8 mouse cellular contexts compared by ENCODE assay signal in genomic region chr11:106202123-106202465, GRCm38 (mm10). TPM values are rescaled to one million over a fixed set of nuclear protein-coding genes. Genes with fewer than 3 reads are reported as not detected.
DNase-seq lines count a peak whose midpoint lies in the region; ATAC-seq and TF ChIP-seq lines count a peak whose summit lies in the region.

Strada (minus strand) TSS chr11:106202168.

- no peak within 1 kb of the TSS for H3K27ac ChIP-seq in kidney, embryonic 15.5 days
- no peak within 1 kb of the TSS for H3K27ac ChIP-seq in embryonic fibroblast, embryonic 13.5 days (ENCODE audit: insufficient read depth, low read length)
- no peak within 1 kb of the TSS for H3K27ac ChIP-seq in midbrain, embryonic 10.5 days (replicated peaks)

- H3K27me3 ChIP-seq in kidney, embryonic 15.5 days = no peaks in the 10 kb centered on the region
- H3K27me3 ChIP-seq in G1E (ENCODE audit: insufficient read depth, low read length) = no peaks in the 10 kb centered on the region
- no peaks in the 10 kb centered on the region for H3K27me3 ChIP-seq in midbrain, embryonic 10.5 days (ENCODE audit: low read depth, poor library complexity, severe bottlenecking)

- no peaks in the 10 kb centered on the region for H3K4me1 ChIP-seq in kidney, embryonic 15.5 days
- peaks cover 37% of the 10 kb centered on the region for H3K4me1 ChIP-seq in G1E (ENCODE audit: insufficient read depth, low read depth, low read length)
- no peaks in the 10 kb centered on the region for H3K4me1 ChIP-seq in embryonic fibroblast, embryonic 13.5 days (ENCODE audit: control insufficient read depth, insufficient read depth, low read length)
- H3K4me1 ChIP-seq in midbrain, embryonic 10.5 days = no peaks in the 10 kb centered on the region

- H3K4me3 ChIP-seq in kidney, embryonic 15.5 days (replicated peaks) = no peak within 1 kb of the TSS
- no peak within 1 kb of the TSS; the same call in 1 of the 2 replicates for H3K4me3 ChIP-seq in G1E (ENCODE audit: low read depth, low read length)
- H3K4me3 ChIP-seq in embryonic fibroblast, embryonic 13.5 days (ENCODE audit: insufficient read depth, low read length) = no peak within 1 kb of the TSS
- H3K4me3 ChIP-seq in midbrain, embryonic 10.5 days = no peak within 1 kb of the TSS

- no peak within 1 kb of the TSS for H3K9ac ChIP-seq in kidney, embryonic 15.5 days

- peaks cover 94% of the 10 kb centered on the region for H3K36me3 ChIP-seq in kidney, embryonic 15.5 days
- peaks cover 88% of the 10 kb centered on the region for H3K36me3 ChIP-seq in G1E (replicated peaks)
- peaks cover 98% of the 10 kb centered on the region for H3K36me3 ChIP-seq in midbrain, embryonic 10.5 days

- no peak for TF ChIP-seq POLR2A in embryonic fibroblast, embryonic 13.5 days (IDR thresholded peaks at IDR 0.05; ENCODE audit: low read depth, low read length)

- H3K4me2 ChIP-seq in kidney, embryonic 15.5 days = no peak within 1 kb of the TSS

- no peaks in the 10 kb centered on the region for H3K9me3 ChIP-seq in kidney, embryonic 15.5 days (replicated peaks)
- H3K9me3 ChIP-seq in G1E (replicated peaks) = no peaks in the 10 kb centered on the region
- H3K9me3 ChIP-seq in midbrain, embryonic 10.5 days (replicated peaks) = no peaks in the 10 kb centered on the region

- ATAC-seq in kidney, embryonic 15.5 days (replicated peaks; ENCODE audit: low FRiP score) = no peak
- ATAC-seq in G1E (ENCODE audit: extremely low read depth, insufficient number of reproducible peaks, low FRiP score, poor library complexity, severe bottlenecking) = no peak

- no peak for DNase-seq in kidney, adult 11 months
- DNase-seq in G1E (ENCODE audit: low spot score) = no peak
- peak; percentile 76 for DNase-seq in induced T-regulatory cell, adult 2 months (ENCODE audit: low read depth)
- no peak for DNase-seq in midbrain, embryonic 10.5 days (ENCODE audit: low spot score)
- DNase-seq in right cerebral cortex, postnatal 10 days (ENCODE audit: low spot score in 2 of 2) = no peak
- no peak for DNase-seq in right cerebral cortex, postnatal 4 days

- WGBS in kidney, embryonic 15.5 days = 87% methylated on average over 5 of the region's 5 CpGs
- WGBS in midbrain, embryonic 10.5 days = 90% methylated on average over 5 of the region's 5 CpGs

- no peak for TF ChIP-seq CTCF in G1E (IDR thresholded peaks at IDR 0.05; ENCODE audit: low read depth, low read length)
- TF ChIP-seq CTCF in embryonic fibroblast, embryonic 13.5 days (IDR thresholded peaks at IDR 0.05; ENCODE audit: borderline replicate concordance, insufficient read depth, low read length) = no peak

RNA-seq across cellular contexts. Expression of gene Strada, which starts in this region (rescaled TPM):
- polyA plus RNA-seq in kidney, embryonic 15.5 days (2015; fragmentation: Nextera tagmentation; extraction: Ambion mirVana) = 28.6 and 31.5 TPM in 2 replicates
- total RNA-seq in G1E (2014; fragmentation: Nextera tagmentation) = 28.9 and 40.2 TPM in 2 replicates
- total RNA-seq in G1E (2017) = 19.5 and 21.1 TPM in 2 replicates
- 32.3 and 36.2 TPM in 2 replicates for polyA plus RNA-seq in G1E (2012)
- polyA plus RNA-seq in embryonic fibroblast, embryonic 13.5 days (2011; ENCODE audit: insufficient read length, low read depth, missing spikeins) = 22.4 and 24.0 TPM in 2 replicates
- 41.8 and 42.4 TPM in 2 replicates for polyA plus RNA-seq in midbrain, embryonic 10.5 days (2016; fragmentation: Nextera tagmentation; extraction: Ambion mirVana)
